Mouse (Mus musculus) heart, embryonic 13.5 days (tissue): ENCODE data around the gene Iqsec1. TPM values are rescaled to one million over a fixed set of nuclear protein-coding genes. Genes with fewer than 3 reads are reported as not detected.
A peak's percentile ranks its signal among the peaks of the same experiment; 100 is the strongest.

Source experiments
- ATAC-seq: fragments of 200-750 bp; cut with Nextera tagmentation; 2 replicates; pipeline ENCODE4 v1.8.0; 2017; ENCODE audit warnings: moderate TSS enrichment; ENCODE audit not compliant: insufficient number of reproducible peaks, low FRiP score, low TSS enrichment; ENCODE audit errors: extremely low read depth
- H3K27ac ChIP-seq: fragments of 300-500 bp; sonication (generic); replicated peaks from 2 replicates; pipeline ENCODE4 v1.5.1; 2015; ENCODE audit warnings: moderate library complexity, mild to moderate bottlenecking, inconsistent platforms
- H3K27me3 ChIP-seq: fragments of 300-500 bp; sonication (generic); replicated peaks from 2 replicates; pipeline ENCODE4 v1.6.1; 2015; ENCODE audit warnings: mild to moderate bottlenecking, inconsistent platforms
- H3K36me3 ChIP-seq: fragments of 300-500 bp; sonication (generic); 2 replicates; pipeline ENCODE4 v1.6.1; 2015; ENCODE audit warnings: mild to moderate bottlenecking, inconsistent platforms
- H3K4me1 ChIP-seq: fragments of 300-500 bp; sonication (generic); 2 replicates; pipeline ENCODE4 v1.6.1; 2015; ENCODE audit warnings: inconsistent platforms
- H3K4me2 ChIP-seq: fragments of 300-500 bp; sonication (generic); 2 replicates; pipeline ENCODE4 v1.6.1; 2015; ENCODE audit warnings: inconsistent platforms, mild to moderate bottlenecking, moderate library complexity
- H3K4me3 ChIP-seq: fragments of 300-500 bp; sonication (generic); 2 replicates; pipeline ENCODE4 v1.5.1; 2015; ENCODE audit warnings: moderate library complexity, mild to moderate bottlenecking, inconsistent platforms
- H3K9ac ChIP-seq: fragments of 300-500 bp; sonication (generic); 2 replicates; pipeline ENCODE4 v1.6.1; 2015; ENCODE audit warnings: inconsistent platforms, mild to moderate bottlenecking, moderate library complexity
- H3K9me3 ChIP-seq: fragments of 300-500 bp; sonication (generic); 2 replicates; pipeline ENCODE4 v1.6.1; 2016; ENCODE audit warnings: inconsistent platforms
- whole genome bisulfite sequencing: fragments of 180-500 bp; shearing (Covaris S2); methylation state at CpG from one replicate; pipeline ENCODE4 v1.1.7; 2015; ENCODE audit warnings: mixed read lengths; 5-methylcytosine and 5-hydroxymethylcytosine counted together
- polyA plus RNA-seq: library from polyadenylated mRNA; unstranded; fragments of >200 nt; fragmentation: Nextera tagmentation; extraction: Ambion mirVana; gene quantifications from 2 replicates; pipeline ENCODE4 v1.2.1, GENCODE M21; 2015

The Iqsec1 gene
- polyA plus RNA-seq, 1 experiment from 2014 or later = 13.5 TPM

DNA sequence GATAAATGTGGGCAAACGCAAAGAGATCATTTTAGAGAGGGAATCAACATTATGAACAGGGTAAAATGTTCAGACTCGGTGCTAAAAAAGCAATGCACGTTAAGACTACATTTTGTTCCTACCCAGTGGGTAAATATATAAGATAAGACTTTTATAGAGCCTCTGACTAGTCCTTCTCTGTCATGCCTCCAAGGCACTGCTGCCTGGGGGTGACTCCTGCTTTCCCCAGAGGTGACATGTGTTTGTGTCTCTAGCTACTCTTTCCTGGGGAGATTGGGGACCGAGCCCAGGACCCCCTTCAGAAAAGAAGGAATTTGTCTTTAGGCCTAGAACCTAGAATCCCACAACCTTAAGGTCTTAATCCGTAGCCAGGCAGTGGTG lies 365.0 kb downstream of the Iqsec1 start:
- H3K36me3 ChIP-seq = peaks cover 14% of the 10 kb centered on the region
- H3K9ac ChIP-seq = peak overlapping the region; percentile 41; the same call in 1 of the 2 replicates
- 60% methylated on average over 5 of the region's 5 CpGs for WGBS
- no peaks in the 10 kb centered on the region for H3K9me3 ChIP-seq
- H3K4me2 ChIP-seq = peak overlapping the region; percentile 46
- H3K4me1 ChIP-seq = peaks cover 70% of the 10 kb centered on the region
- no peaks in the 10 kb centered on the region for H3K27me3 ChIP-seq
- ATAC-seq = no peak
- H3K27ac ChIP-seq = peak overlapping the region; percentile 85
- no peak overlapping the region for H3K4me3 ChIP-seq

- no peak for ATAC-seq
These were observed 365.6 kb downstream of the Iqsec1 start for GRCm38 (mm10) chr6:90622758-90623455.

GRCm38 (mm10) chr6:90621584-90621890 lies 366.9 kb downstream of the Iqsec1 start:
- H3K9ac ChIP-seq = peak overlapping the region; percentile 12; the same call in 1 of the 2 replicates
- no peaks in the 10 kb centered on the region for H3K27me3 ChIP-seq
- peak overlapping the region; percentile 32; the same call in 1 of the 2 replicates for H3K4me2 ChIP-seq
- no peaks in the 10 kb centered on the region for H3K9me3 ChIP-seq
- H3K4me1 ChIP-seq = peaks cover 89% of the 10 kb centered on the region
- no peak overlapping the region for H3K4me3 ChIP-seq
- ATAC-seq = no peak
- H3K36me3 ChIP-seq = peaks cover 9% of the 10 kb centered on the region
- H3K27ac ChIP-seq = 0 out of 2 replicates have a peak overlapping the region, but pooled peaks have one; percentile 39
- 48% methylated on average over 6 of the region's 6 CpGs for WGBS

More at GRCm38 (mm10) chr6:90622758-90623455, 365.6 kb downstream of the Iqsec1 start:
- peak overlapping the region; percentile 41 for H3K9ac ChIP-seq
- 14% methylated on average over 11 of the region's 11 CpGs for WGBS
- no peaks in the 10 kb centered on the region for H3K9me3 ChIP-seq
- no peak overlapping the region for H3K4me3 ChIP-seq
- H3K27me3 ChIP-seq = no peaks in the 10 kb centered on the region
- H3K4me1 ChIP-seq = peaks cover 75% of the 10 kb centered on the region
- H3K4me2 ChIP-seq = peak overlapping the region; percentile 46
- peak overlapping the region; percentile 85 for H3K27ac ChIP-seq
- H3K36me3 ChIP-seq = peaks cover 14% of the 10 kb centered on the region

DNA sequence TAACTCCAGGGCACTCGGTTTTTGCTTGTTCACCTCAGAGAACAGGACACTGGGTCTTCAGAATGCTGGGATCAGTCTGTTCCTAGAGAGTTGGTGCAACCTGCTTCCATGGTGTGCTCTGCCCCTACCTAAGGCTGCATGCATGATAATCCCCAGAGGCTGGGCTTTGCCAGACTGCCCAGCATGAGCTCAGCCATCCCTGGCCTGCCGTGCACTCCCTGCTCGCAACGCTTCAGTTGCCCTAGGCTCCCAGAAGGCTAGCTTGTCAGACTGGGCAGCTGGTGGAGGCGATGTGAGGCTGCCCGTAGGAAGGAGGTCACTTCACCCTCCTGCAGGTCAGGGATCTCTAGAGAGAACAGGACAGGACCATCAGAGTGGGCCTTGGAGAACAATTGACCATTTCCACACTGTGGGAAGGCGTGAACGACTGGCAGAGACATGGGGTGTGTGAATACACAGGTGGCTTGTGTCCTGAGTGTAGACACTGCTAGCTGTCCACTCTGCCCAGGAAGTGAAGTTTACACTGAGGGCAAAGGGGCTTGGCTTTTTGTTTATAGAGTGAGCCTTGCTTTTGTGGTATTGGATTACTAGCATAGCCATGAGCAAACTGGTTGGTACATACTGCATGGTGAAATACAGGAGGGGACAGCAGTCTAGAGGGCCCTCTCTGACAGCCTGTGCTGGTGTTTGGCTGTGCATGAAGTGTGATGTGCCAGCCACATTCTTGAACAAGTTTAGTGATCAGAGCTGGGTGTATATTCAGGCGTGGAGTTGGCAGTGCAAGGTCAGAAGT lies 367.5 kb downstream of the Iqsec1 start:
- Histone ChIP-seq H3K27ac (peak overlapping the region; percentile 39), H3K4me2 (peak overlapping the region; percentile 32; the same call in 1 of the 2 replicates), H3K36me3 (peaks cover 5% of the 10 kb centered on the region), H3K9me3 (no peaks in the 10 kb centered on the region), H3K27me3 (no peaks in the 10 kb centered on the region), H3K9ac (peak overlapping the region; percentile 42), H3K4me1 (peaks cover 95% of the 10 kb centered on the region), H3K4me3 (no peak overlapping the region)
- no peak for ATAC-seq
- 59% methylated on average over 9 of the region's 9 CpGs for WGBS

- no peak overlapping the region for H3K4me3 ChIP-seq
- no peak overlapping the region for H3K27ac ChIP-seq
- peak overlapping the region; percentile 50; the same call in 1 of the 2 replicates for H3K4me2 ChIP-seq
- no peaks in the 10 kb centered on the region for H3K9me3 ChIP-seq
- H3K36me3 ChIP-seq = no peaks in the 10 kb centered on the region
- H3K4me1 ChIP-seq = peaks cover 98% of the 10 kb centered on the region
- ATAC-seq = no peak
- H3K27me3 ChIP-seq = no peaks in the 10 kb centered on the region
- WGBS = 73% methylated on average over 5 of the region's 5 CpGs
- H3K9ac ChIP-seq = peak overlapping the region; percentile 60
These were observed 368.5 kb downstream of the Iqsec1 start for GRCm38 (mm10) chr6:90619936-90620335.

DNA sequence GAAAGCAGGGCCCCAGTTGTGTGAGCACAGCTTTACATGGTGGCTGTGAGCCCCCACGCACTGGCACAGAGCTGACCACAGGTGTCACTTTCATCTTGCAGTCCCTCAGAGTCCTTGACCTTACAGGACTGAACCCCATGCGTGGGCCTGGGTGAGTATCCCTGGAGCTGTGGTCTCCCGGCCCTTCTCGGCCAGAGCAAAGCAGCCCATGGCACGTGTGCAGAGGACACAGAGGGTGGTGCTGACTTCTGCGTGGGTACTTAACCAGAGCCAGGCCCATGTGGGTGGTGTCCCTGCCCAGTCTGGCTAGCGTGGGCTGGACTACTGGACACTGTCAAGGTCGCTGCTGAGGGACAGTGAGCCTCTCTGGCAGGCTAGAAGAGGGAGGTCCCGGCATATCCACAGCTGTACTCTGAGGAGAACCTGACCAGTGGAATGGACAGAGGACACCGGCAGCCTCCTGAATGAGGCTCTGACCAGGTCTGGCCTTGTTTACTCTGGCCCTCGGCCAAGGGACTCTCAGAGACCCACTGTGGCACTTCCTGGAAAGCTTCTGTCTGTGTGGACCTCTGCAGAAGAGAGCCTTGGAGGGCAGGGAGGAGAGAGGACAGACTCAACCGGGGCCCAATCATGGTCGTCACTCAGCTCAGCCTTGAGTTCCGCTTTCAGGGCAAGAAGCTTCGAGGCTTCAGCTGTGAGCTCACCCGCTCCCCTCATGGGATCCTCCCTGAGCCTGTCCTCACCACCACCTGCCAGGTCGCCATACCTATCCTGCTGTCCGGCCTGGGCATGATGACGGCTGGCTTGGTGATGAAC lies 369.5 kb downstream of the Iqsec1 start:
- H3K27ac ChIP-seq = peak overlapping the region; percentile 69
- 46% methylated on average over 19 of the region's 19 CpGs for WGBS

GRCm38 (mm10) chr6:90618274-90618673 lies 370.2 kb downstream of the Iqsec1 start:
- Histone ChIP-seq H3K4me2 (0 out of 2 replicates have a peak overlapping the region, but pooled peaks have one; percentile 50), H3K9ac (peak overlapping the region; percentile 60), H3K4me1 (peaks cover 91% of the 10 kb centered on the region), H3K27ac (peak overlapping the region; percentile 69), H3K36me3 (no peaks in the 10 kb centered on the region), H3K4me3 (no peak overlapping the region), H3K9me3 (no peaks in the 10 kb centered on the region), H3K27me3 (no peaks in the 10 kb centered on the region)
- 49% methylated on average over 4 of the region's 4 CpGs for WGBS
- no peak for ATAC-seq

More for the DNA sequence above, 369.5 kb downstream of the Iqsec1 start:
- no peak overlapping the region for H3K4me3 ChIP-seq
- peak; percentile 25; the same call in 1 of the 2 replicates for ATAC-seq
- peak overlapping the region; percentile 50 for H3K4me2 ChIP-seq
- H3K27me3 ChIP-seq = no peaks in the 10 kb centered on the region
- H3K36me3 ChIP-seq = no peaks in the 10 kb centered on the region
- no peaks in the 10 kb centered on the region for H3K9me3 ChIP-seq
- H3K9ac ChIP-seq = peak overlapping the region; percentile 60
- peaks cover 98% of the 10 kb centered on the region for H3K4me1 ChIP-seq

DNA sequence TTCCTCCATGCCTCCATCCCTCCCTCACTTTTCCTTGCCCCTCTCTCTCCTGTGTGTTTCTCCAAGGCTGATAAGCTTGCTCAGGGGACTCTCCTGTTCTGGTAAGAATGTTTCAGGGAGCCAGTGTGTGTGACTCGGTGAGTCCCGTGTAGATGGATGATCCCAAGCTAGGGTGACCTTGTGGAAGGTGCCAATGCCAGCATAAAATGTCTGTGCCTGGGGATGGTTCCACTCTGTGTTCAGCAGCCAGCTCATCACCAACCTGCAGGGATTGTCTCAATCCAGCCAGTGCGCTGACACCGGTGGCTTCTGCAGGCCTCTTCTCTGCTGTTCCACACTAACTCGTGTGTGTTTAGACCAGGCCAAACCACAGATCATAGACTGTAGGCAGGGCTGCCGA lies 372.0 kb downstream of the Iqsec1 start:
- Histone ChIP-seq H3K9ac (peak overlapping the region; percentile 14; the same call in 1 of the 2 replicates), H3K27ac (peak overlapping the region; percentile 94), H3K4me3 (no peak overlapping the region), H3K4me2 (no peak overlapping the region), H3K4me1 (peaks cover 74% of the 10 kb centered on the region), H3K36me3 (0 out of 2 replicates have a peak, but pooled peaks cover 3% of the 10 kb centered on the region), H3K27me3 (no peaks in the 10 kb centered on the region; the same call in 1 of the 2 replicates), H3K9me3 (no peaks in the 10 kb centered on the region)
- ATAC-seq = no peak
- 64% methylated on average over 6 of the region's 6 CpGs for WGBS

DNA sequence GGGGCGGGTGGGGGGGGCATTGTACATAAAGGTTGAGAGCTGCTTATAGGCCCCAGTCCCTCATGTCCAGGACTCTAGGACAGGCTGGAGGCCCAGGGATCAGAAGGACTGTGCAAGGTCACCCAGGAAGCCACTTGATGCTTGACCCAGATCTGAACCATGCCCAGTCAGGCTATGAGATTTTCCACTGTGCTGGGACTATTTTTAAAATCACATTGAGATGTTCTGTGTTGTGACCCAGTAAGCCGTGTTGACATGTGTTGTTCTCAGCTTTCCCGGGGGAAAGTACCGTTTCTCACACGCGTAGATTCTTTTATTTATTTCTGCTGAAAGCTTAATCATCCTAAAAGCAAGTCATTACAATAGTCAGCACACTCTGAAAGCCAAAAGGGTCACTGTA lies 372.5 kb downstream of the Iqsec1 start:
- peak overlapping the region; percentile 94 for H3K27ac ChIP-seq
- no peaks in the 10 kb centered on the region for H3K9me3 ChIP-seq
- no peak overlapping the region for H3K4me3 ChIP-seq
- WGBS = 50% methylated on average over 6 of the region's 6 CpGs
- no peak overlapping the region for H3K4me2 ChIP-seq
- H3K9ac ChIP-seq = no peak overlapping the region
- H3K36me3 ChIP-seq = 0 out of 2 replicates have a peak, but pooled peaks cover 3% of the 10 kb centered on the region
- H3K27me3 ChIP-seq = no peaks in the 10 kb centered on the region; the same call in 1 of the 2 replicates
- H3K4me1 ChIP-seq = peaks cover 69% of the 10 kb centered on the region
- no peak for ATAC-seq

GRCm38 (mm10) chr6:90615362-90615761 lies 373.1 kb downstream of the Iqsec1 start:
- H3K27ac ChIP-seq = peak overlapping the region; percentile 94
- no peaks in the 10 kb centered on the region; the same call in 1 of the 2 replicates for H3K27me3 ChIP-seq
- H3K4me1 ChIP-seq = peaks cover 64% of the 10 kb centered on the region
- 68% methylated on average over 7 of the region's 7 CpGs for WGBS
- no peaks in the 10 kb centered on the region for H3K9me3 ChIP-seq
- H3K4me2 ChIP-seq = no peak overlapping the region
- ATAC-seq = no peak
- H3K36me3 ChIP-seq = 0 out of 2 replicates have a peak, but pooled peaks cover 3% of the 10 kb centered on the region
- no peak overlapping the region for H3K4me3 ChIP-seq
- H3K9ac ChIP-seq = peak overlapping the region; percentile 59
